Mouse (Mus musculus) lung, postnatal 25 days (tissue): ENCODE results near the gene Efhc1.
A peak's percentile ranks its signal among the peaks of the same experiment; 100 is the strongest.

Source experiments
- DNase-seq: peaks from one replicate; pipeline ENCODE4 v3.0.0; 2022; ENCODE audit warnings: low spot score

Efhc1 gene

GRCm38 (mm10) chr1:20951799-20952198 lies 373 bp downstream of the Efhc1 start:
- DNase-seq, result no peak

- DNase-seq, result no peak
Observed at GRCm38 (mm10) chr1:20954876-20955275, 3.5 kb downstream of the Efhc1 start.

- no peak for DNase-seq
Observed at GRCm38 (mm10) chr1:20969642-20970041, 18.2 kb downstream of the Efhc1 start.

GRCm38 (mm10) chr1:20973389-20973788 lies 22.0 kb downstream of the Efhc1 start:
- DNase-seq, result no peak

GRCm38 (mm10) chr1:20974341-20975135 lies 23.1 kb downstream of the Efhc1 start:
- DNase-seq, result no peak

- no peak for DNase-seq
Observed at GRCm38 (mm10) chr1:20980553-20980952, 29.1 kb downstream of the Efhc1 start.

GRCm38 (mm10) chr1:20981764-20982163 lies 30.3 kb downstream of the Efhc1 start:
- DNase-seq, result no peak

GRCm38 (mm10) chr1:20984103-20984502 lies 32.7 kb downstream of the Efhc1 start:
- DNase-seq, result no peak

- no peak for DNase-seq
Observed at GRCm38 (mm10) chr1:20984582-20984981, 33.2 kb downstream of the Efhc1 start.

GRCm38 (mm10) chr1:20986378-20987056 lies 35.1 kb downstream of the Efhc1 start:
- DNase-seq, result no peak

- DNase-seq, result no peak
Observed at GRCm38 (mm10) chr1:20989461-20990083, 38.1 kb downstream of the Efhc1 start.

- no peak for DNase-seq
Observed at GRCm38 (mm10) chr1:20993690-20994089, 42.3 kb downstream of the Efhc1 start.

- DNase-seq, result no peak
Observed at GRCm38 (mm10) chr1:20994338-20994737, 42.9 kb downstream of the Efhc1 start.

GRCm38 (mm10) chr1:20995331-20995986 lies 44.0 kb downstream of the Efhc1 start:
- DNase-seq, result peak; percentile 51

- peak; percentile 21 for DNase-seq
Observed at GRCm38 (mm10) chr1:20996603-20997327, 45.3 kb downstream of the Efhc1 start.

GRCm38 (mm10) chr1:20997328-20997689 lies 45.9 kb downstream of the Efhc1 start:
- peak; percentile 9 for DNase-seq

GRCm38 (mm10) chr1:20997881-20998389 lies 46.5 kb downstream of the Efhc1 start:
- peak; percentile 39 for DNase-seq

GRCm38 (mm10) chr1:21002246-21003142 lies 51.1 kb downstream of the Efhc1 start:
- DNase-seq, result peak; percentile 51

- no peak for DNase-seq
Observed at GRCm38 (mm10) chr1:21004596-21004995, 53.2 kb downstream of the Efhc1 start.

GRCm38 (mm10) chr1:21006775-21007174 lies 55.3 kb downstream of the Efhc1 start:
- no peak for DNase-seq
